Mouse (Mus musculus): Measurements from ENCODE around the gene Tmpo. TPM values are rescaled to one million over a fixed set of nuclear protein-coding genes. Genes with fewer than 3 reads are reported as not detected.

The Tmpo gene
- polyA plus RNA-seq, 2 experiments, result 111 to 116 TPM

DNA sequence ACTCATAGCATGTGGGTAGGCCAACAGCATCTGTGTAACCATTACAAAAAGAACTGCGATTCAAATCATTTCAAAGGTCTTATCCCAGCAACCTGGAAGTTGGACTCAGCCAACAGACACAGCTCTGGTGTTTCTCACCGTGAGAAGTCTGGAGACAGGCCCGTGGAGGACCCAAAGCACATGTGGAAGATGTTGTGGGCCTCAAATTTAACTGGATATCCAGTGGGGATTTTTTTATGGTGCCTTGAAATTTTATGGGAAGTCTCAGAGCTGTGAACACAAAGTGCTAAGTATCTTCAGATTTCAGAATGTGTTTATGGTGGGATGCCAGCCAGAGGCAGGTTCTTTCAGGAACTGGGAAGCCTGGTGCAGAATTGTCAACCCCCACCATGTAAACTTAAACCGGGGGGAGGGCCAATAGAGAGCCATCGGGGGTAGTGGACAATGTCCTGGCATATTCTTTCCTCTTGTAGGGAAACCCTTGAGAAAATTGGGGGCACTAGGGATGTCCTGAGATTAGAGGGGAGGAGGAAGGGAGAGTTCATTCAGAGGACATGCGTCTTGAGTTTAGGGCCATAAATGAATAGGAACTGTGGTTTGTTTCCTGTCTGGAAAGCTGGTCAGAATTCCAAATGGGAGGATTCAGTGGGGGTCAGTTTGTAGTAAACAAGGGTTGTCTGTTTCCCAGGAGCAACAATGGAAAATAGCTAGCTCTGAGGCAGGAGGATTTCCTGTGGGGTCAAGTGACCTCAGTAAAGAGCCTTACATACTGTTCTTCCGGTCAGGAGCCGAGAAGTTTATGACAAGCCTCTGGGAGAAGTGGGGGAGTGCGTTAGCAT, 41.5 kb upstream of the Tmpo start:
- no peaks in the 10 kb centered on the region for H3K9me3 ChIP-seq (ENCODE audit: control insufficient read depth, low read length)
- no peaks in the 10 kb centered on the region for H3K4me1 ChIP-seq (replicated peaks; ENCODE audit: control insufficient read depth in 2 of 2, insufficient read depth in 2 of 2, low read length in 1 of 2)
- no peak for TF ChIP-seq EP300 (IDR thresholded peaks at IDR 0.05; ENCODE audit: low read depth)
- TF ChIP-seq CTCF (IDR thresholded peaks at IDR 0.05; ENCODE audit: low read depth), result no peak
- no peaks in the 10 kb centered on the region for H3K36me3 ChIP-seq (replicated peaks; ENCODE audit: control insufficient read depth, insufficient read depth, low read depth)
- ATAC-seq (ENCODE audit: insufficient read depth) (no peak), DNase-seq (ENCODE audit: low read depth in 3 of 3, low spot score in 3 of 3) (no peak)
- H3K9ac ChIP-seq (replicated peaks), result no peak overlapping the region
- H3K4me2 ChIP-seq (ENCODE audit: low read depth), result no peak overlapping the region
- H3K27me3 ChIP-seq (ENCODE audit: control insufficient read depth, insufficient read depth, low read length), result no peaks in the 10 kb centered on the region
- H3K4me3 ChIP-seq (ENCODE audit: insufficient read depth in 1 of 2, low read depth in 2 of 2, low read length in 2 of 2), result no peak overlapping the region
- H3K27ac ChIP-seq, result no peak overlapping the region
- 34% methylated on average over 9 of the region's 9 CpGs for WGBS (ENCODE audit: insufficient replicate concordance)

DNA sequence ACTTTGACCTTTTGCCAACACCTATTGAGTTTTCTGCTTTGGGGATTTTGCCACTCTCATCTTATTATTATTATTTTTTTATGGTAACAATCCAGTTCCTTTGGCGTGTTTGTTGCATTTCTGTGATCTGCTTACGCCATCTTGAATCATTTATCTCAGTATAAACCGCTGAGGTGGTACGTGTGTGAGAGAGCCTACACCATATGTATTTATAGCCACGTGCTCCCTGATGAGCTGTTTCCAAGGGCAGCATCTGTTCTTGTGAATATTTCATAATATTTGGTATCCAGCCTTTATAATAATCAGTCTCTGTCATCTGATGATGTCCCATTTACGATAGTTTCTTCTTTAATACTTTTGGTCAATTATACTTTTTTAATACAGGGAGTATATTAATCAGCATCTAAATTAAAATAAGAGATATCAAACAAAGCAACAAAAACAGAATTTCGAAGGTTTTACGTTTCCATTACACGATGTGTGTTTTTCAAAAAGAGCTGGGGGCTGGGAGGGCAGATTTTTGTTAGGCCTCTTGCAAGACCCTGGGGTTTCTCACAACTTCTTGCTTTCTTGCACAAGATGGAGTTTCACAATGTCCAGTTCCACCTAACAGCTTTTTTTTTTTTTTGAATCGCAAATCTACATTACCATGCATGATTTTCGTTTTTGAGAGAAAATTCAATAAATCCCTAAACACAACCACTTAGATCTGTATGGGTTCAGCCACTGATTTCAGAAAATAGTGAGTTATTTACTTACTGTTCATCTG, 28.0 kb upstream of the Tmpo start:
- TF ChIP-seq EP300 (IDR thresholded peaks at IDR 0.05; ENCODE audit: low read depth) (no peak), CTCF (IDR thresholded peaks at IDR 0.05; ENCODE audit: low read depth) (no peak)
- Histone ChIP-seq H3K4me2 (ENCODE audit: low read depth) (no peak overlapping the region), H3K27me3 (ENCODE audit: control insufficient read depth, insufficient read depth, low read length) (no peaks in the 10 kb centered on the region), H3K4me1 (replicated peaks; ENCODE audit: control insufficient read depth in 2 of 2, insufficient read depth in 2 of 2, low read length in 1 of 2) (no peaks in the 10 kb centered on the region), H3K9me3 (ENCODE audit: control insufficient read depth, low read length) (no peaks in the 10 kb centered on the region), H3K4me3 (ENCODE audit: insufficient read depth in 1 of 2, low read depth in 2 of 2, low read length in 2 of 2) (no peak overlapping the region), H3K9ac (replicated peaks) (no peak overlapping the region), H3K27ac (no peak overlapping the region), H3K36me3 (replicated peaks; ENCODE audit: control insufficient read depth, insufficient read depth, low read depth) (no peaks in the 10 kb centered on the region)
- DNase-seq (ENCODE audit: low read depth in 3 of 3, low spot score in 3 of 3), result no peak
- 62% methylated on average over 11 of the region's 11 CpGs for WGBS (ENCODE audit: insufficient replicate concordance)
- no peak for ATAC-seq (ENCODE audit: insufficient read depth)

DNA sequence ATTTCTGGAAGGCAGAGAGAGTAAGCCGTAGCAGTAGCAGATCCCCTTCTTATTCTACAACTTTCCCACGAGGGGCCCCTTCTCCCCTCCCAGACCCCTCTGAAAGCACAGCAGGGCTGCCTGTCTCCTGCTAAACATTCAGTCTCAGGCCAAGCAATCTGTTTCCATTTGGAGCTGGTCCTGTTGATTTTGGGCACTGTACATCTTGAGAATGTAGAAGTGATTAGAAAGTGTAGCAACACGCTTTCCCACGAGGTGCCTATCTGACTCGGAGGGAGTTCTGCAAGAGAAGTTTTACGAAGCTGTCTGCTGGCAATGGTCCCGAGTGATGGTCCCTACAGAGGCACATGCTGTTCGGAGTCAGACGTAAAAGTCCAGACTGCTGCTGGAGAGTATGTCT, 27.3 kb upstream of the Tmpo start:
- no peak overlapping the region for H3K4me2 ChIP-seq (ENCODE audit: low read depth)
- no peaks in the 10 kb centered on the region for H3K27me3 ChIP-seq (ENCODE audit: control insufficient read depth, insufficient read depth, low read length)
- no peaks in the 10 kb centered on the region for H3K9me3 ChIP-seq (ENCODE audit: control insufficient read depth, low read length)
- DNase-seq (ENCODE audit: low read depth in 3 of 3, low spot score in 3 of 3) (no peak), ATAC-seq (ENCODE audit: insufficient read depth) (no peak)
- no peak overlapping the region for H3K27ac ChIP-seq
- no peak overlapping the region for H3K9ac ChIP-seq (replicated peaks)
- H3K36me3 ChIP-seq (replicated peaks; ENCODE audit: control insufficient read depth, insufficient read depth, low read depth), result no peaks in the 10 kb centered on the region
- WGBS (ENCODE audit: insufficient replicate concordance), result 57% methylated on average over 9 of the region's 9 CpGs
- no peaks in the 10 kb centered on the region for H3K4me1 ChIP-seq (replicated peaks; ENCODE audit: control insufficient read depth in 2 of 2, insufficient read depth in 2 of 2, low read length in 1 of 2)
- TF ChIP-seq CTCF (IDR thresholded peaks at IDR 0.05; ENCODE audit: low read depth) (no peak), EP300 (IDR thresholded peaks at IDR 0.05; ENCODE audit: low read depth) (no peak)
- H3K4me3 ChIP-seq (ENCODE audit: insufficient read depth in 1 of 2, low read depth in 2 of 2, low read length in 2 of 2), result no peak overlapping the region

GRCm38 (mm10) chr10:91207275-91207674, 26.2 kb upstream of the Tmpo start:
- Histone ChIP-seq H3K4me2 (ENCODE audit: low read depth) (no peak overlapping the region), H3K9ac (replicated peaks) (no peak overlapping the region), H3K9me3 (ENCODE audit: control insufficient read depth, low read length) (no peaks in the 10 kb centered on the region), H3K36me3 (replicated peaks; ENCODE audit: control insufficient read depth, insufficient read depth, low read depth) (no peaks in the 10 kb centered on the region), H3K27ac (no peak overlapping the region), H3K4me1 (replicated peaks; ENCODE audit: control insufficient read depth in 2 of 2, insufficient read depth in 2 of 2, low read length in 1 of 2) (no peaks in the 10 kb centered on the region), H3K4me3 (ENCODE audit: insufficient read depth in 1 of 2, low read depth in 2 of 2, low read length in 2 of 2) (no peak overlapping the region), H3K27me3 (ENCODE audit: control insufficient read depth, insufficient read depth, low read length) (no peaks in the 10 kb centered on the region)
- no peak for ATAC-seq (ENCODE audit: insufficient read depth)
- DNase-seq (ENCODE audit: low read depth in 3 of 3, low spot score in 3 of 3), result no peak
- TF ChIP-seq CTCF (IDR thresholded peaks at IDR 0.05; ENCODE audit: low read depth), result peak; percentile 39
- TF ChIP-seq EP300 (IDR thresholded peaks at IDR 0.05; ENCODE audit: low read depth), result no peak

GRCm38 (mm10) chr10:91205632-91206031, 24.5 kb upstream of the Tmpo start:
- H3K27me3 ChIP-seq (ENCODE audit: control insufficient read depth, insufficient read depth, low read length), result no peaks in the 10 kb centered on the region
- no peak for TF ChIP-seq EP300 (IDR thresholded peaks at IDR 0.05; ENCODE audit: low read depth)
- no peak for TF ChIP-seq CTCF (IDR thresholded peaks at IDR 0.05; ENCODE audit: low read depth)
- WGBS (ENCODE audit: insufficient replicate concordance), result 67% methylated on average over 6 of the region's 6 CpGs
- no peak overlapping the region for H3K4me2 ChIP-seq (ENCODE audit: low read depth)
- H3K4me1 ChIP-seq (replicated peaks; ENCODE audit: control insufficient read depth in 2 of 2, insufficient read depth in 2 of 2, low read length in 1 of 2), result no peaks in the 10 kb centered on the region
- DNase-seq (ENCODE audit: low read depth in 3 of 3, low spot score in 3 of 3), result no peak
- no peak overlapping the region for H3K27ac ChIP-seq
- no peak for ATAC-seq (ENCODE audit: insufficient read depth)
- no peaks in the 10 kb centered on the region for H3K9me3 ChIP-seq (ENCODE audit: control insufficient read depth, low read length)
- H3K4me3 ChIP-seq (ENCODE audit: insufficient read depth in 1 of 2, low read depth in 2 of 2, low read length in 2 of 2), result no peak overlapping the region
- H3K9ac ChIP-seq (replicated peaks), result no peak overlapping the region
- H3K36me3 ChIP-seq (replicated peaks; ENCODE audit: control insufficient read depth, insufficient read depth, low read depth), result no peaks in the 10 kb centered on the region
